Mouse (Mus musculus): ENCODE data around the gene Yipf2.
"Not testable (repeated sequence)": the region's sequence is repeated elsewhere in the genome, so short reads cannot be mapped to it uniquely, and the experiment has no call there.

- TF ChIP-seq CTCF (IDR thresholded peaks at IDR 0.05; ENCODE audit: low read depth, low read length); POLR2A (IDR thresholded peaks at IDR 0.05; ENCODE audit: extremely low read depth, insufficient read depth, low read length): not testable (repeated sequence)
Measured at GRCm38 (mm10) chr9:21594350-21594749, 1.7 kb upstream of the Yipf2 start.
